Mouse (Mus musculus) megakaryocyte, embryonic 14.5 days (primary cell): ENCODE measurements around the gene Gipc3.

Source experiments
- FLI1 ChIP-seq: IDR thresholded peaks from 2 replicates; pipeline ENCODE4 v1.6.1; 2012; ENCODE audit warnings: low read length, inconsistent platforms, mixed read lengths
- GATA1 ChIP-seq: IDR thresholded peaks from 3 replicates; pipeline ENCODE4 v1.6.1; 2012; ENCODE audit warnings: mixed read lengths, low read length, inconsistent platforms, borderline replicate concordance

DNA sequence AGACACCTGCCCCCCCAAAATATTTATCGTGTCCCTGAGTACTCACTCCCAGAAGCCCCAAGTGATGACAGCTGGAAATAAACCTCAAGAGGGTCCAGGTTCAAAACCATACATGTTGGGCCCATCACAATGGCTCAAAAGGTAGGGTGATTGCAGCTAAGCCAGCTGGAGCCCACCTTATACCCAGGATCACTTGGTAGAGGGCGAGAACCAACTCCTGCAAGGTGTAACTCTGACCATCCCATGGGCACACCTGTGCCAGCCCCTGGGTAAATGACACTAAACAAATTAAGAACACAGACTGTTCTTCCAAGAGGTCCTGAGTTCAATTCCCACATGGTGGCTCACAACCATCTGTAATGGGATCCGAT, 36.1 kb upstream of the Gipc3 start:
- no peak for TF ChIP-seq FLI1
- TF ChIP-seq GATA1, result no peak
